Comparison of ENCODE assay signal across 11 mouse cellular contexts in the genomic region with DNA sequence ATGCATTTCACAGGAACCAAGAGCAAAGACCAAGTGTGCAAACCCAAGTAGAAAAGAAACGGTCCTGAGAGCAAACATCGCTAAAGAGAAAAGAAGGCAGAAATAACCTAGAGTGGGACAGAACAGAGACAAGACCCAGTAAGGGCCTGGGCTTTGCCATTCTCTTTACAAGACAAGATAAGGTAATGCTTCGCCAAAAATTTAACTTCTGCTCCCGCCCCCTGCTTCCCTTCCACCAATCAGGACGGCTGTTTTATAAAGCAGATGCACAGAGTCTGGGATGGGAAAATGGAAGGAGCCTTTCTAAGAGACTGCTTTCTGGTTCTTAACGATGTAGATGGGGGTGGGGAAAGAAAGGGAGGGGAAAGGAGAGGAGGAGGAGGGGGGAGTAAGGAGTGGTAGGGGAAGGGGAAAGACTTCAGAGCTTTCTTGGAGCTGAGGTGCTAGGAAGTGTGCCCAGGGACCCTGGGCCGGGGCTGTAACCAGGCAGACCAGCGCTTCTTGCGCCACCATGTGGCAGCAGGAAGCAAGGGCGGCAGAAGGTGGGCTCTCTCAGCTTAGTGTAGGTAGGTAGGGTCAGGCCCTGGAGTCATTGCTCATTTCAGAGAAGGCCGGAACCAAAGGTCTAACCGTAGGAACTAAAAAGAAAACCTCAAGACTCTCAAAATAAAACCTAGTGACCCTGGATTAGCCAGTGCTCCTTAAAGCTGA.
DNase-seq lines count a peak whose midpoint lies in the region; ATAC-seq and TF ChIP-seq lines count a peak whose summit lies in the region.
"Had no signal": no experiment of that assay in that cellular context is flagged by ENCODE, and none has a peak within 500 bp of the region (broad histone marks: within the 10 kb centered on the region; RNA-seq: fewer than 3 reads in every experiment).

No protein-coding gene starts in this region.

- TF ChIP-seq CTCF in liver, embryonic 14.5 days (IDR thresholded peaks at IDR 0.05; ENCODE audit: low read depth) = peak; percentile 88

- H3K27ac ChIP-seq in heart, embryonic 11.5 days (ENCODE audit: low read depth, low read length) = no peak overlapping the region
- no peak overlapping the region for H3K27ac ChIP-seq in liver, embryonic 14.5 days
- H3K27ac ChIP-seq: embryonic facial prominence, embryonic 12.5 days; heart, embryonic 15.5 days had no signal

- no peaks in the 10 kb centered on the region; the same call in 1 of the 2 replicates for H3K27me3 ChIP-seq in heart, embryonic 11.5 days (ENCODE audit: control insufficient read depth, insufficient read depth, low read length)
- no peaks in the 10 kb centered on the region for H3K27me3 ChIP-seq in liver, embryonic 14.5 days (ENCODE audit: control insufficient read depth, insufficient read depth, low read length)
- H3K27me3 ChIP-seq: embryonic facial prominence, embryonic 12.5 days had no signal

- H3K9ac ChIP-seq in heart, embryonic 11.5 days (ENCODE audit: low read depth, low read length) = no peak overlapping the region
- H3K9ac ChIP-seq in liver, embryonic 14.5 days (replicated peaks) = no peak overlapping the region
- H3K9ac ChIP-seq: embryonic facial prominence, embryonic 12.5 days; heart, embryonic 15.5 days had no signal

- no peaks in the 10 kb centered on the region for H3K4me1 ChIP-seq in heart, embryonic 11.5 days (ENCODE audit: control insufficient read depth, insufficient read depth, low read length)
- H3K4me1 ChIP-seq in liver, embryonic 14.5 days (replicated peaks; ENCODE audit: control insufficient read depth in 2 of 2, insufficient read depth in 2 of 2, low read length in 1 of 2) = peaks cover 8 to 17% of the 10 kb centered on the region in 2 experiments
- H3K4me1 ChIP-seq: embryonic facial prominence, embryonic 12.5 days had no signal

- H3K36me3 ChIP-seq in heart, embryonic 11.5 days (ENCODE audit: control insufficient read depth, insufficient read depth, low read length) = no peaks in the 10 kb centered on the region
- H3K36me3 ChIP-seq in liver, embryonic 14.5 days (replicated peaks; ENCODE audit: control insufficient read depth, insufficient read depth, low read depth) = no peaks in the 10 kb centered on the region
- H3K36me3 ChIP-seq: embryonic facial prominence, embryonic 12.5 days; heart, embryonic 15.5 days had no signal

- no peak for DNase-seq in heart, adult 8-10 months (ENCODE audit: low spot score)
- DNase-seq in 416B (ENCODE audit: low read depth) (peak; percentile 40), ZHBTc4 (ENCODE audit: low read depth, low spot score) (peak; percentile 74)
- peak in 1 of 3 experiments; percentile 50 for DNase-seq in liver, embryonic 14.5 days (ENCODE audit: low read depth in 3 of 3, low spot score in 3 of 3)
- no peak for DNase-seq in ovary, postnatal 10 days (ENCODE audit: low spot score)
- no peak for DNase-seq in heart, postnatal 4 days
- no peak for DNase-seq in layer of hippocampus, postnatal 14 days (ENCODE audit: low spot score in 2 of 2)

- 39% methylated on average over 12 of the region's 12 CpGs for WGBS in heart, embryonic 11.5 days (ENCODE audit: insufficient replicate concordance)
- WGBS in liver, embryonic 14.5 days (ENCODE audit: insufficient replicate concordance) = 34% methylated on average over 12 of the region's 12 CpGs

- H3K4me3 ChIP-seq in heart, embryonic 11.5 days (ENCODE audit: low read depth, low read length) = no peak overlapping the region
- H3K4me3 ChIP-seq in liver, embryonic 14.5 days (ENCODE audit: insufficient read depth in 1 of 2, low read depth in 2 of 2, low read length in 2 of 2) = no peak overlapping the region
- H3K4me3 ChIP-seq: embryonic facial prominence, embryonic 12.5 days; heart, embryonic 15.5 days had no signal

- H3K4me2 ChIP-seq in heart, embryonic 11.5 days = no peak overlapping the region
- peak overlapping the region; percentile 21; the same call in 1 of the 2 replicates for H3K4me2 ChIP-seq in liver, embryonic 14.5 days (ENCODE audit: low read depth)
- H3K4me2 ChIP-seq: embryonic facial prominence, embryonic 12.5 days; heart, embryonic 15.5 days had no signal

- ATAC-seq in heart, embryonic 11.5 days (replicated peaks; ENCODE audit: insufficient number of reproducible peaks, low FRiP score, low TSS enrichment) = peak; percentile 59; the same call in 1 of the 2 replicates
- ATAC-seq in liver, embryonic 14.5 days (ENCODE audit: insufficient read depth) = peak; percentile 73
- ATAC-seq: Patski had no signal

- no peaks in the 10 kb centered on the region for H3K9me3 ChIP-seq in heart, embryonic 11.5 days (replicated peaks; ENCODE audit: control insufficient read depth, low read length)
- H3K9me3 ChIP-seq in liver, embryonic 14.5 days (ENCODE audit: control insufficient read depth, low read length) = no peaks in the 10 kb centered on the region
- H3K9me3 ChIP-seq: embryonic facial prominence, embryonic 12.5 days; heart, embryonic 15.5 days had no signal

- no peak for TF ChIP-seq EP300 in liver, embryonic 14.5 days (IDR thresholded peaks at IDR 0.05; ENCODE audit: low read depth)

Comparison
In these comparisons a context has a peak if more than half of its experiments do, and no peak if none do; other contexts are left out.
1. DNase-seq: peak in 416B (single experiment) and ZHBTc4 (single experiment); none in heart, adult 8-10 months (single experiment), ovary, postnatal 10 days (single experiment), heart, postnatal 4 days (single experiment) and layer of hippocampus, postnatal 14 days (0 of 2).